Mouse (Mus musculus) limb, embryonic 14.5 days (tissue): ENCODE results near the gene Ide. TPM values are rescaled to one million over a fixed set of nuclear protein-coding genes. Genes with fewer than 3 reads are reported as not detected.

Source experiments
- ATAC-seq: fragments of 200-750 bp; cut with Nextera tagmentation; 2 replicates; pipeline ENCODE4 v1.8.0; 2017; ENCODE audit warnings: low read depth, moderate number of reproducible peaks, moderate TSS enrichment; ENCODE audit not compliant: low FRiP score
- DNase-seq: peaks from one replicate; pipeline ENCODE4 v3.0.0-alpha.2; 2015; ENCODE audit warnings: low spot score
- H3K27ac ChIP-seq: fragments of 300-500 bp; sonication (generic); replicated peaks from 2 replicates; pipeline ENCODE4 v1.5.1; 2014; ENCODE audit warnings: low read depth, mild to moderate bottlenecking, low read length, moderate library complexity, mixed read lengths
- H3K27me3 ChIP-seq: fragments of 300-500 bp; sonication (generic); 2 replicates; pipeline ENCODE4 v1.6.1; 2014; ENCODE audit warnings: low read length, mixed read lengths; ENCODE audit not compliant: control insufficient read depth, insufficient read depth
- H3K36me3 ChIP-seq: fragments of 300-500 bp; sonication (generic); 2 replicates; pipeline ENCODE4 v1.6.1; 2014; ENCODE audit warnings: mild to moderate bottlenecking, low read length, moderate library complexity, mixed read lengths; ENCODE audit not compliant: control insufficient read depth, insufficient read depth
- H3K4me1 ChIP-seq: fragments of 300-500 bp; sonication (generic); 2 replicates; pipeline ENCODE4 v1.6.1; 2014; ENCODE audit warnings: antibody characterized with exemption, low read length, mixed read lengths; ENCODE audit not compliant: control insufficient read depth, insufficient read depth
- H3K4me2 ChIP-seq: fragments of 300-500 bp; sonication (generic); replicated peaks from 2 replicates; pipeline ENCODE4 v1.6.1; 2014; ENCODE audit warnings: low read depth, mild to moderate bottlenecking, low read length, moderate library complexity; ENCODE audit not compliant: severe bottlenecking
- H3K4me3 ChIP-seq: fragments of 300-500 bp; sonication (generic); replicated peaks from 2 replicates; pipeline ENCODE4 v1.5.1; 2014; ENCODE audit warnings: low read length
- H3K9ac ChIP-seq: fragments of 300-500 bp; sonication (generic); 2 replicates; pipeline ENCODE4 v1.6.1; 2014; ENCODE audit warnings: mild to moderate bottlenecking, low read depth, low read length, moderate library complexity; ENCODE audit not compliant: severe bottlenecking
- H3K9me3 ChIP-seq: fragments of 300-500 bp; sonication (generic); 2 replicates; pipeline ENCODE4 v1.6.1; 2016; ENCODE audit warnings: low read length; ENCODE audit not compliant: control insufficient read depth
- POLR2A ChIP-seq: fragments of 200-500 bp; IDR thresholded peaks from 2 replicates; pipeline ENCODE4 v1.8.0; 2012; ENCODE audit warnings: inconsistent platforms, mild to moderate bottlenecking, moderate library complexity, borderline replicate concordance; ENCODE audit not compliant: insufficient read depth, insufficient read length; ENCODE audit errors: extremely low read depth
- WGBS: fragments of 180-500 bp; shearing (Covaris S2); extraction: QIAGEN DNeasy Blood & Tissue Kit; methylation state at CpG from one replicate; pipeline ENCODE4 v1.1.7; 2014; 5-methylcytosine and 5-hydroxymethylcytosine counted together
- polyA plus RNA-seq, 2 experiments: library from polyadenylated mRNA; depleted of rRNA in 1 of 2; stranded (reverse) in 1 of 2; unstranded in 1 of 2; fragments of >200 nt; fragmentation: Nextera tagmentation in 1 of 2; extraction: Ambion mirVana in 1 of 2; gene quantifications; 2 replicates each; pipeline versions ENCODE4 v1.2.1 to v1.2.3; 2012 to 2014

The Ide gene
- polyA plus RNA-seq, 2 experiments, result 22.5 to 49.9 TPM

DNA sequence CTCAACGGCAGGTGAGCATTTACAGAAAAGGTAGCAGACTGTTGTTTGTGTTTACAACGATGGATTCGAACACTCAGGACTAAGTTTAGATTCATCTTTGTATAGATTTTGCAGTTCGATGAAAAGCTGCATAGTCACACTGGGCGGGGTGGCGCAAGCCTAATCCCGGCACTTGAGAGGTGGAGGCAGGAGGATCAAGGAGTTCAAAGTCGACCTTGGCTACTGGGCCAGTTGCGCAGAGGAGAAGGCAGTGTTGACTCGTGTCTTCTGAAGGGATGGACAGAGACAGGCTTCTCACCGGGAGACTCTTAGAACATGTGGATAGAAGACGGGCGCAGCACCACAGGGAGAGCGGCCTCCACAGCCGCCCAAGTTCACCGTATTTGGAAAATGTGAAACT is 68.5 kb downstream of the Ide start:
- H3K27me3 ChIP-seq, result no peaks in the 10 kb centered on the region
- WGBS, result 89% methylated on average over 16 of the region's 16 CpGs
- no peak overlapping the region for H3K4me3 ChIP-seq
- H3K36me3 ChIP-seq, result 0 out of 2 replicates have a peak, but pooled peaks cover 3% of the 10 kb centered on the region
- H3K27ac ChIP-seq, result no peak overlapping the region
- no peaks in the 10 kb centered on the region for H3K9me3 ChIP-seq
- no peak overlapping the region for H3K4me2 ChIP-seq
- H3K4me1 ChIP-seq, result no peaks in the 10 kb centered on the region
- ATAC-seq (no peak), DNase-seq (no peak)
- no peak overlapping the region for H3K9ac ChIP-seq
- TF ChIP-seq POLR2A, result no peak

DNA sequence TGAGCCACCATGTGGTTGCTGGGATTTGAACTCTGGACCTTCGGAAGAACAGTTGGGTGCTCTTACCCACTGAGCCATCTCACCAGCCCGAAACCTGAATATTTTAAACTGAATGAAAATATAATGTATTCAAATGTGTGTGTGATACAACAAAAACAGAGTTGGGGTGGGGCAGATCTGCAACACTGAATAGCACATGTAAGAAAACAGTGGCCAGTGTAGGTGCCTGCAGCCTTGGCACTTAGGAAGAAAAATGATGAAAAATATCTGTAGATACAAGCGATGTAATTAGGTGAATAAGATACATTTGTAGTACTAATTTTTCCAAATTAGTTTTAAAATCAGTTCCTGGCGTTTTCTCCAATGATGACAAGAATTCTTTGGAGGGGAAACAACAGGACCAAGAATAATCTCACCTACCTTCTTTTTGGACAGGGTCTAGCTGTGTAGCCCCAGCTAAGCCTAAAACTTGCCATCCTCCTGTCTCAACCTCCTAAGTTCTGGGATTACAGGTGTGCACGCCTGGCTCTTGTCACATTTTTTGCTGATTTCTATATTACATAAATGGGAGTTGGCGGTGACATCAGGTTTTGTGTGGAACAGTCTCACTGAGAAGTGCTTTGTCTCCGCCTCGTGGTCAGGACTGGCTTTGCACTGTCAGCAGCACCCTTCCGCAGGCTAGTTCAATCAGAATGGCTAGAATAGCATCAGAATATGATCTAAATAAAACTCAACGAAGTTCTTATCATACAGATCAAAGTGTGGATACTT is 72.1 kb downstream of the Ide start:
- WGBS, result 31% methylated on average over 10 of the region's 10 CpGs
- no peak overlapping the region for H3K27ac ChIP-seq
- 0 out of 2 replicates have a peak, but pooled peaks cover 3% of the 10 kb centered on the region for H3K36me3 ChIP-seq
- no peak overlapping the region for H3K9ac ChIP-seq
- no peaks in the 10 kb centered on the region for H3K4me1 ChIP-seq
- H3K4me3 ChIP-seq, result no peak overlapping the region
- no peak overlapping the region for H3K4me2 ChIP-seq
- DNase-seq, result peak; percentile 80
- H3K9me3 ChIP-seq, result no peaks in the 10 kb centered on the region
- ATAC-seq, result peak; percentile 77
- no peaks in the 10 kb centered on the region for H3K27me3 ChIP-seq
- TF ChIP-seq POLR2A, result no peak

DNA sequence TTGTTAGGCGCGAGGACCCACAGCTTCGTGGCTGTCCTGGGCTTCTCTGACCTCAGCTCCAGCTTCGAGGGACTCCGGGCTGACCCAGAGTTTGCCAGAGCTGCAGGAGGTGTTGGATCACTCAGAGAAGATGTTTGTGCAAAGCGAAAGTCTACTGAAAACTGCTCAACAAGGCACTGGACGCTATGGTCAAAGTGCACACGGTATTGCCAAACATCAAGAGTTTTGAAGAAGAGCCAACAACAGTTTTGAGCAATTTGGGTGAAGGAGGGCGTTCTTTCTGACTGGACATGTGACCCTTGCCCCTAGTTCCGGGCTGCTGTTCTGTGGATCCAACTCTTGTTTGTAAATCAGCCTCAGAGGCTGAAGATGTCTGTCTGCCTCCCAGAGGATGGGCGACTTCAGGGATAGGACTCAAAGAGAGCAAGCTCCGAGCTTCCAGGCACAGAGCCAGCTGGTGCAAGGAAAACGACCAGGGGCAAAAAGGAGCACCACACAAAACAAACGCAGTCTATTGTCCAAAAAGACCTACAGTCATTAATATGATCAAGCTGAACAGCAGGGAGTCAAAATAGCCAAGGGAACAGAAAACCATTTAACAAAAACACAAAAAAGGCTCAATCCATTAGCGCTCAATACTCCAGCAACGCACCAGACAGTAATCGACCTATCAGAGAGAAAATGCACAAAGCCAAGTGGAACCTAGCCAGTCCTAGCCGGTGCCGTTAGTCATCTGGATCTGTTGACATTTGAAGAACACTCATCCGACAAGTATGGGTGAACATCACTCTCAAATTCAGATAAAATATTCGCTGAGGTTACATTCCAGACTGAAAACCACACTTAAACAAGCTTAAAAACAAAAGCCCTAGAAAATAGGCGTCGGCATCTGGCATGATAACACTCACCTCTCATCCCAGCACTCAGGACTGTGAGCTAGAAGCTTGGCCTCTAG is 73.4 kb downstream of the Ide start:
- WGBS, result 80% methylated on average over 23 of the region's 23 CpGs
- H3K27me3 ChIP-seq, result no peaks in the 10 kb centered on the region
- no peak overlapping the region for H3K9ac ChIP-seq
- H3K27ac ChIP-seq, result no peak overlapping the region
- H3K9me3 ChIP-seq, result no peaks in the 10 kb centered on the region
- H3K36me3 ChIP-seq, result 0 out of 2 replicates have a peak, but pooled peaks cover 2% of the 10 kb centered on the region
- no peak overlapping the region for H3K4me2 ChIP-seq
- DNase-seq (no peak), ATAC-seq (no peak)
- TF ChIP-seq POLR2A, result no peak
- H3K4me3 ChIP-seq, result no peak overlapping the region
- no peaks in the 10 kb centered on the region for H3K4me1 ChIP-seq

DNA sequence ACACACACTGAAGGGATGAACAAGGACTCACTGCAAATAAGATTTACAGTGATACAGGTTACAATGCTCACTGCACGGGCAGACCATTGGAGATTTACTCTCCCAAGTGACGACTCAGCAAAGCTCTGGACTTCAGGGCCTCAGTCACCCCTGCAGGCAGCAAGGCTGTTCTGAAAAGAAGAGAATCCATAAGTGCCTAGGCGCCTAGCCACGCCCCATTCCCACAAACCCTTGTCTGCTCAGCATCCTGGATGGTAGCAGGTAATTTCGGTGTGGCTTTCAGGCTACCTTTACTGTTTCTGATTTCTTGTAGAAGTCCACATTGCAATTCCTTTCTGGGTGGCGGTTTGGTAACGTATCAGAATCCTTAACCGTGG is 74.1 kb downstream of the Ide start:
- WGBS, result 69% methylated on average over 8 of the region's 8 CpGs
- no peak for TF ChIP-seq POLR2A
- Histone ChIP-seq H3K4me3 (no peak overlapping the region), H3K9ac (no peak overlapping the region), H3K27me3 (no peaks in the 10 kb centered on the region), H3K4me1 (no peaks in the 10 kb centered on the region), H3K36me3 (no peaks in the 10 kb centered on the region), H3K9me3 (no peaks in the 10 kb centered on the region), H3K4me2 (no peak overlapping the region), H3K27ac (no peak overlapping the region)
- no peak for ATAC-seq
- no peak for DNase-seq

DNA sequence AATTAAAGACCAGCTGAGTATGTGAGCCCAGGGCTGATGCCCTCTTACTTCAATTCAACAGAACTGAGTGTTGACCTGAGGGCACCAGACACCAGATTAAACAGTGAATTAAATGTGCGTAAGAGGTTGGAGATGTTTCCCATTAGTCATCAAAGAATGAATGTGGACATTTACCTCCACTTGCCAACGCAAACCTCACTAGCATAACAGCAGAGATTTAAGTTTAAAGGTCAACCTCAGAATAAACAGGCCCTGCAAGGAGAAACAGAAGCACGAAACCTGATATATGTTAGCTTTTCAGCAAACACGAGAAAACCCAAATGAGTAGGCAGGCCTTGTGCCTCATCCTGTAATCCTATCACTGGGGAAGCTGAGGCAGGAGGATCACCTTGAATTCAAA is 75.3 kb downstream of the Ide start:
- Histone ChIP-seq H3K27ac (no peak overlapping the region), H3K4me3 (no peak overlapping the region), H3K4me2 (no peak overlapping the region), H3K9me3 (no peaks in the 10 kb centered on the region), H3K36me3 (no peaks in the 10 kb centered on the region), H3K27me3 (no peaks in the 10 kb centered on the region), H3K4me1 (no peaks in the 10 kb centered on the region), H3K9ac (no peak overlapping the region)
- DNase-seq (no peak), ATAC-seq (no peak)
- TF ChIP-seq POLR2A, result no peak
- 70% methylated on average over 4 of the region's 4 CpGs for whole genome bisulfite sequencing
